Mouse (Mus musculus) brown adipose tissue, adult 24 weeks (tissue): Measurements from ENCODE around the gene 4933415F23Rik. TPM values are rescaled to one million over a fixed set of nuclear protein-coding genes. Genes with fewer than 3 reads are reported as not detected.
"Not testable (repeated sequence)": the region's sequence is repeated elsewhere in the genome, so short reads cannot be mapped to it uniquely, and the experiment has no call there.

ENCODE experiments used
- H3K27ac ChIP-seq: fragments of 200-500 bp; replicated peaks from 2 replicates; pipeline ENCODE4 v1.5.1; 2012; ENCODE audit warnings: low read depth, mild to moderate bottlenecking, low read length
- H3K4me1 ChIP-seq: fragments of 200-500 bp; 2 replicates; pipeline ENCODE4 v1.6.1; 2012; ENCODE audit warnings: low read length, mixed read lengths; ENCODE audit not compliant: control insufficient read depth, insufficient read depth, insufficient read length
- H3K4me3 ChIP-seq: fragments of 200-500 bp; 2 replicates; pipeline ENCODE4 v1.5.1; 2012; ENCODE audit warnings: low read depth, mild to moderate bottlenecking, low read length, moderate library complexity; ENCODE audit not compliant: insufficient read depth
- polyA plus RNA-seq: library from polyadenylated mRNA; stranded (reverse); fragments of >200 nt; gene quantifications from 2 replicates; pipeline ENCODE4 v1.2.4, GENCODE M21; 2012; ENCODE audit not compliant: missing spikeins, insufficient read depth, insufficient read length

Gene 4933415F23Rik
- not detected in 2 replicates for polyA plus RNA-seq

DNA sequence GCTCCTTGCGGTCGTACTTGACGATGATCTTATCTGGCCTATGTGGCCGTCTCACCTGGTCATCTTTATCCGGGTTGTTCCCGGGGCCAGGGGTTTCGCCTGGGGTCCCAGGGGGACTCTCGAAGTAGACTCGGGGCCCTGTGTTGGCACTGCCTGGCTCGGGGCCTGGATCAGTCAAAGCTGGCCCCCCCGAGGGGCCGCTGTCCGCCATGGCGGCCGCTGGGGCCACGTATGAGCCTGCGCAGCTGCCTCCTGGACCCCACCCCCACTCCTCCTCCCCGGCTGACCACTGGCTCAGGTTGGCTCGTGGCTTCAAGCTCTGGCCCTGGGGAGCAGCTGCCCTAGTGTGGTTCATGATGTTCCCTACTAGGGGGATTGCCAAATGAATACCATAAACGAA is at the start of gene 4933415F23Rik:
Gene 4933415F23Rik (minus strand): TSS at position 233 of the 400 bp plus-strand sequence.
- H3K27ac ChIP-seq = no peak within 1 kb of the TSS
- no peak within 1 kb of the TSS for H3K4me3 ChIP-seq
- no peaks in the 10 kb centered on the region for H3K4me1 ChIP-seq

DNA sequence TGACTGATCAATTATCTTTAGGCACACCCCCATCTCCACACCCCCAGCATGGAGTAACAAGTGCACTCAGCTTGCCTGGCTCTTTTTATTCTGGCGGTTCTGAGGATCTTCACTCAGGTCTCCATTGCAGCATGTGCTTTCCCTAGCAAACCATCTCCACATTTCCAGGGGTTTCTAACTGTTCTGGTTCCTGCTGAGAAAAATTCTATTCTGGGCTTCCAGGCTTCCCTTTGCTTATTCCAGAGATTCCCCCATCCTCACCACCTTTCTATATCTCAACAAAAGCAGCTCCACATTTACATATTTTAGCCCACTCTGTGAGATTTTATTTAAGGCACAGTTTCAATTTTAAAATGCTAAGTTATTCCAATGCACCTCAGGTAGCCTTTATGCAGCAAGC is 49.7 kb upstream of the 4933415F23Rik start:
- H3K4me1 ChIP-seq = no peaks in the 10 kb centered on the region
- H3K27ac ChIP-seq = no peak overlapping the region
- H3K4me3 ChIP-seq = no peak overlapping the region

DNA sequence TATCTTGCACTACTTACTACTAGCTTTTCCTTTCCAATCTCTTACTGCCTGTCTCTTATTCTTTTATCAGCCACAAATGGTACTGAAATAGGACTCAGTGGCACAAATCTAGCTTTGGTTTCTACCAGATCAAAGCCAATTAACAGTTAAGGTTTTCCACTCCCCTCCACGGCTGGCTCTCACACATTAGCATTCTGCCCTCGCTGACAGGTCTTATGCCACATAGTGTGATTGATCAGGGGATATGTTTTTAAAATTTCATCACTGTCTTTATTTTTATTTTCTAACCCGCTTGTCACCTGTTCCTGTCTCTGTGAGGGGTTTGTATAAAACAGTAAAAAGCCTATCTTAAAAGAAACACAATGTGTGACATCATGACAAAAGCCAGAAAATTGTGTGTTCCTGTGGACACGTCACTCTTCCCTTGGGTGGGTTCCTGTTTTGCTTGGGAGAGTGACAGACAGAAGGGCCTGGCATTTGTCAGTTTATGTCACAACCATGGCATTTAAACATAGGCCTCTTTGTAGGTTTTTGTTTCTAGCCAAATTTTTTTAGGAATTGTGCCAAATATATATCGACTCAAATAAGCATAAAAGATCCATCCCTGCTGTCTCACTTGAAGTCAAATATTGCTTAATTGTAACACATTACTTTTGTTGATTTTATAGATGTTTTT is 44.3 kb upstream of the 4933415F23Rik start:
- no peak overlapping the region for H3K27ac ChIP-seq
- H3K4me1 ChIP-seq = no peaks in the 10 kb centered on the region
- H3K4me3 ChIP-seq = no peak overlapping the region

DNA sequence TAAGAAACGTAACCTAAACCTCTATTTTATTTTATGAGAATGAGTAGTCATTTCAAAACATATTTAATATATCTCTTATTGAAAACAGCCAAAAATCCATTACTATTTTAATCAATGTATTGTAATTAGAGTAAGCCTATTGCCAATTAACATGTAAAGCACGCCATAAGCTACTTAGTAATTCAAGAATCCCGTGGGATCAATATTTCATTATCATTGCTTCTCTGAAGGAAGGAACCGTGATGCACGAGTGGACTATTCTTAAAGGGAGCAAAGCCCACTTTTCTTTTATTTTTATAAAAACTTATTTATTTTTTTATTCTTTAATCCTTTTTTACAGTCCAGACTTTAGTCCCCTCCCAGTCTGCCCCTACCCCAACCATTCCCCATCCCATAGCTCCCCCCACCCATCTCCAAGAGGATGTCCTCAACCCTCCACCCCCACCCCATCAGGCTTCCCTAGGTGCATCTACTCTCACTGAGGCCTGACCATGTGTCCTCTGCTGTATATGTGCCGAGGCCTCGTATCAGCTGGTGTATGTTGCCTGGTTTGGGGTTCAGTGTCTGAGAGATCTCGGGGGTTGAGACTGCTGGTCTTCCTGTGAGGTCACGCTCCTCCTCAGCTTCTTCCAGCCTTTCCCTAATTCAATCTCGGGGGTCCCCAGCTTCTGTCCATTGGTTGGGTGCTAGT is 39.2 kb upstream of the 4933415F23Rik start:
- Histone ChIP-seq H3K4me3 (no peak overlapping the region), H3K4me1 (no peaks in the 10 kb centered on the region), H3K27ac (no peak overlapping the region)

DNA sequence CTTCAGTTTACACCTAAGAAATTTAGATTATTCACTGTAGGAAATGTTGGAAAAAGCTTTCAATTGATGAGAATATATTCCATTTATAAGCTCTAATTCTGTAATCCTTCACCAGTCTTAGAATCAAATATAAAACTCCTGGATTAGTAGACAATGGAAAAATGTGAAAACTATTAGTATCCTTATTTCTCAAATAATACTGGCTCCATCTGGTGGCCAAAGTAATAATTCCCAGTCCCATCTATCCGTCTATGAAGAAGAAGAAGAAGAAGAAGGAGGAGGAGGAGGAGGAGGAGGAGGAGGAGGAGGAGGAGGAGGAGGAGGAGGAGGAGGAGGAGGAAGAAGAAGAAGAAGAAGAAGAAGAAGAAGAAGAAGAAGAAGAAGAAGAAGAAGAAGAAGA is 38.5 kb upstream of the 4933415F23Rik start:
- H3K4me3 ChIP-seq = not testable (repeated sequence)

DNA sequence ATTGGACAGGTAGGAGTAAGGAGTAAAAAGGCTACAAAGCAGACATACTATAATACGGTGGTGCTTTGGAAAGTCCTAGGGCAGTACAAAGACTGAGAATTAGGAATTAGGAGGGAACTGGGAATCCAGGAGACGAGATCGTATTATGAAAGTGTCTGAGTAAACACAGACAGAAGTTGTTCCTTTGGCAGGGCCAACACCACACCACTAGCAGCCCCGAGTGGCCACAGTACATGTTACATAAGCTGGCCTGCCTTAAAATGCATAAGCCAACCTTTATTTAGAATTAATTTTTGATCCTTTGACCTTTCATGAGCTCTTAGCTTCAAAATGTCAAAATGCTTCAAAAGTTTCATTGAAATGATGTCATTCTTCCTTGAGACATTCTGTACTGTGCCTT is 18.8 kb upstream of the 4933415F23Rik start:
- Histone ChIP-seq H3K4me1 (peaks cover 3% of the 10 kb centered on the region; the same call in 1 of the 2 replicates), H3K4me3 (no peak overlapping the region), H3K27ac (no peak overlapping the region)

More for the DNA sequence above, 38.5 kb upstream of the 4933415F23Rik start:
- not testable (repeated sequence) for H3K27ac ChIP-seq, H3K4me1 ChIP-seq

DNA sequence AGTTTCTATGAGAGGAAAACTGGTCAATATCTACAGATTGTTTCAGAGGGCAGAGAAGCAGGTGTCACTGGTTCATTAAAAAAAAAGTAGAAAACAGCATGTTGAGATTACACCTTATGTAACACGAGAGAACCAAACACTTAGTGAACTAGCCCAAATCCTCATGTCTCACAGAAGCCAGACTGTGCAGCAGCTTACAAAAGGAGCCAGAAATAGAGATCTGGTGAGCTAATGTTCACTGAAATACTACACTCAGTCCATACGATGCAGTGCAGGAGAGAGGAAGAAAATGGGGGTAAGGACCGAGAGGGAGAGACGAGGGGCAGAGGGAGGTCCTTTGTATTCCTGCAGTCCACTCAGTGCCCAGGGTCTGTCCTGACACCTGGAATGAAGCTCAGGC is 17.4 kb upstream of the 4933415F23Rik start:
- H3K27ac ChIP-seq = no peak overlapping the region
- peaks cover 3% of the 10 kb centered on the region; the same call in 1 of the 2 replicates for H3K4me1 ChIP-seq
- H3K4me3 ChIP-seq = no peak overlapping the region

DNA sequence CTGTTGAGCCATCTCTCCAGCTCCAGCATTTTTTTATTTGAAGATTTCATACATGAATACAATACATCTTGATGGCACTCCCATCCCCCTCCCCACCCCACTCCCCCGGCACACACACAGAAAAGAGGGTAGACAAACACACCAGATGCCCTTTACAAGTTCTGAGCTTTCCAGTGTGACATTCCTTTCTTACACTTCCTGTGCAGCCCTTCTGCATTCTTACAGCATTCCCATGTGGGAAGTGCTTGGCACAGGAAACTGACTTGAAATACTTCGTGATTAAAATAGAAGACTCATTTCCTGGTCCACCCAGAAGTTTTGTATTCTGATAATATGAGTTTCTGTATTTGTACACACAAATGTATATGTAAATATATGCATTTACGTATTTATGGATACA is 15.4 kb upstream of the 4933415F23Rik start:
- peaks cover 3% of the 10 kb centered on the region; the same call in 1 of the 2 replicates for H3K4me1 ChIP-seq
- H3K4me3 ChIP-seq = no peak overlapping the region
- no peak overlapping the region for H3K27ac ChIP-seq

DNA sequence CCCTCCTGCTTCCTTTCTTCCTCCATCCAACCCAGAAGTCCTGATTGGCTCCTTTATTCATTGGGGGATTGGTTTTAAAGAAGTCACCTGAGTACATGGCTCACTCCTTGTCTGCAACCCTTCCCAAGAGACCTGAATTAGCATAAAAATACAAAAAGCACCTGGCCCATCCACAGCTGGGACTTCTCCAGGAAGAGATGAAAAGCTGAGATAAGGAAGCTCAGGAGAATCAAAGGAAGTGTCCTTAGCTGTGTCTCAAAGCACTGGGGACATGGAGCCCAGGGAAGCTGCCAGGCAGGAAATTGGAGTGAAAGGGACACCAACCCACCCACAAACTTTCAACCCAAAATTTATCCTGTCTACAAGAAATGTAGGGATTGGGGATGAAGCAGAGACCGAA is 7.1 kb upstream of the 4933415F23Rik start:
- peak overlapping the region; percentile 70 for H3K27ac ChIP-seq
- H3K4me1 ChIP-seq = peaks cover 10% of the 10 kb centered on the region
- H3K4me3 ChIP-seq = no peak overlapping the region

DNA sequence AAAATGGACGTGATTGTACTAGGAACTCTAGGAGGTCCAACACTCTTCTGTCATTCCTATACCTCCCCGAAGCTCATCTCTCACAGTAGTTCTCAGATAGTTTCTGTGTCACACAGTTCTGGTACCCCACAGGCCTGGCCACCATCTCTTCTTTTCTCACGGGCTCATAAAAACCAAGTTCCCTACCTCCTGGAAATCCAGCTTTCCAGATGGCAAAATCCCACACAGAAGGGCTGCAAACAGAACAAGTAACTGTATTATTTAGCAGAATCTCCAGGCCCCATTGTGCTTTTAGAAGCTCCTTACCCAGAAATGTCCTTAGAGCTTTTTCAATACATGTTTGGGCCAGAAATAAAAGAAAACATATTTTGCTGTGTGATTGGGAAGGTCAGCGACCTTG is 828 bp upstream of the 4933415F23Rik start:
- H3K4me1 ChIP-seq = no peaks in the 10 kb centered on the region
- no peak overlapping the region for H3K4me3 ChIP-seq
- H3K27ac ChIP-seq = no peak overlapping the region

DNA sequence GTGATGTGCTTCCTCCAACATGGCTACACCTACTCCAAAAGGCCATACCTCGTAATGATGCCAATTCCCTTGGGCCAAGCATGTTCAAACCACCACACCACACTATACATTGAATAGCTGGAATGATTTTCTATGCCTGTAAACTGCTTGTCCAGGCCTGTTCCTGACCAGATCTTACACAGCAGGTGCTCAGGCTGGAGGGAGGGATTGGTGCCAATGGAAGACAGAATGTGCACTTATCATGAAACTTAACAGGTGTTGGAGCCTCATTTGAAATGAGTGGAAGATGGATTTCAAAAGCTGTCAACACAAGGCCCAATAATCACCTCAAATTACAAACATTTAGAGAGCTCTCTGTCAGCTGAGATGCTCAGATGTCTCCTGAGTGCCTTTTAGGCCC is 2.3 kb downstream of the 4933415F23Rik start:
- Histone ChIP-seq H3K4me3 (no peak overlapping the region), H3K4me1 (no peaks in the 10 kb centered on the region), H3K27ac (no peak overlapping the region)

DNA sequence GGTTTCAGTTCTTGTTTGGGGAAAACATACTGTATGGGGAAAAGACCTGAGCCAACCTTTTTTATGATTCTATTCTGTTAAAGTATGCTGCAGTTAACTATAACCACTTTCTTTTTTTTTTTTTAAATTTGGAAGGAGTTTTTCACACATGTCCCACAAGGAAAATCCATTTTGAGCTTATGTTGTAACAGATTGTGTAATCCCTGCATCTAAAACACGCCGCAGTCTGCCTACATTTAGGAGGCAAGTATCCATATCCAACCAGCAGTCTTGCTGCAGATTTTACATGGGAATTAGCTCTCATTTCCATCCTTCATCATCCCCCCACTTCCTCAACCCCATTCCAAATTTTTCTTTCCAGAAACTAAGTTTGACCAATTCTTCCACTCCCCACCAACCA is 3.6 kb downstream of the 4933415F23Rik start:
- H3K4me3 ChIP-seq = no peak overlapping the region
- H3K27ac ChIP-seq = peak overlapping the region; percentile 79
- no peaks in the 10 kb centered on the region for H3K4me1 ChIP-seq

DNA sequence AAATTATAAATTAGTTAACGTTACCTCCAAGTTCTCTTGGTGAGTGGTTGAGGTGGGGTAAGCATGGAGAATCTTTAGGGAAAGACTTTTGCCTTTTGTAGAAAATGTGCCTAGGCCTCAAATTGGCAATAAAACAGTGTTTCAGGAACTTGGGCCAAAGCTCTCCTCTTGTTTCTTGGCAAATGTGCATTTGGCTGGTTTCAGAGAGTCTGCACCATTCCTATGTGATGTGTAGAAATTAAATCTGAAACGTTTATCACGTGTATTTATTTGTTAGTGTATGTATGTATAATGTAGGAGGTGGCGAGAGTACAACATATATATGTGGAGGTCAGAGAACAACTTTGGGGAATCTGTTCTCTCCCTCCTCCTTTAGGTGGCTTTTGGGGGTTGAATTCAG is 4.1 kb downstream of the 4933415F23Rik start:
- Histone ChIP-seq H3K4me1 (no peaks in the 10 kb centered on the region), H3K4me3 (no peak overlapping the region), H3K27ac (no peak overlapping the region)

DNA sequence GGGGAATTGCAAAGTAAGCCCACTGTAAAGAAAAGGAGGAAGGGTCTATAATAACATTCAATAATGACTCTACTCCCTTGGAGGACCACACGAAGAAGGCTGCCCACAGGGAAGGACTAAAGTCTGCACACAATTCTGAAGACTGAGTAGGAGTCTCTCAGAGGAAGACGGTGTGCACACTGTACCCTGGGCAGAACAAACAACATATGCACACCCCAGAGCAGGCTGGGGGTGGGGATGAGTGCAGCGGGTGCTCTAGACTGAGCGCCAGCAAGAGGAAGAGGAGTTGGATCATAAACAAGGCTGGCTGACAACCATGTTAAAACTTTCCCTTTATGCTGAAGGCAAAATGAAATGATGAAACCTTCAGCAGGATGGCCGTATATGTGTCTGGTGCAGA is 34.3 kb downstream of the 4933415F23Rik start:
- H3K27ac ChIP-seq = no peak overlapping the region
- H3K4me3 ChIP-seq = no peak overlapping the region
- H3K4me1 ChIP-seq = no peaks in the 10 kb centered on the region

DNA sequence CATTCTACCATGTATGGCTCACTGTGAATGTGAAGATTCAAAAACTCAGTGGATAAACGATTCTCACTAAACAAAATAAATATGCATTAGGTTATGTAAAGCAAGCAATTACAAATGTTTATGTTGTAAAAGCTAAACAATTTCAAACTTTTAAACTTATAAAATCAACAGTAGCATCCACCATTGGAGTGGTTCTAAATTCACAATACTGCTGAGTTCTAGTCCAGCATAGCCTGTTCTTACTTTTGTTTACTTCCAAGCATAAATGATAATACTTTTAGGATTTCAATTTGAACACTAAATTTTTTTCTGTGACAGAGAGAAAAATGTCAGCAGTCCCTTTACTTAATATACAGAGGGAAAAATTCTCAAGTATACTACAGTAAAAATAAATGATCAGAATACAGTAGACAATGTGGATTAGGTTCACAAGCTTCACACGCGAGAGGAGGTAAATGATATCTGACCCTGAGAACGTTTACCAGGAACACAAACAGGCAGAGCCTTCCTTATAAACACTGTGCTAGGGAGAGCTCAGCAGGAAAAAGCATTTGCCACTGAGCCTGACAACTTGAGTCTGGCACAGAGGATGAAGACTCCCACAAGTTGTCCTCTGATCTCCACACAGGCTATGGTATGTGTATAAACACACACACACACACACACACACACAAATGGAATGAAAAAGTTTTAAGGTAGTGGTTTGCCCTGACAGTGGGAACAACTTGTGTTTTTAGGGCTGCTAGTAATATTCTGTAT is 37.2 kb downstream of the 4933415F23Rik start:
- Histone ChIP-seq H3K27ac (no peak overlapping the region), H3K4me1 (no peaks in the 10 kb centered on the region), H3K4me3 (no peak overlapping the region)
